Comparison of ENCODE assay signal across 10 mouse cellular contexts in the genomic region with DNA sequence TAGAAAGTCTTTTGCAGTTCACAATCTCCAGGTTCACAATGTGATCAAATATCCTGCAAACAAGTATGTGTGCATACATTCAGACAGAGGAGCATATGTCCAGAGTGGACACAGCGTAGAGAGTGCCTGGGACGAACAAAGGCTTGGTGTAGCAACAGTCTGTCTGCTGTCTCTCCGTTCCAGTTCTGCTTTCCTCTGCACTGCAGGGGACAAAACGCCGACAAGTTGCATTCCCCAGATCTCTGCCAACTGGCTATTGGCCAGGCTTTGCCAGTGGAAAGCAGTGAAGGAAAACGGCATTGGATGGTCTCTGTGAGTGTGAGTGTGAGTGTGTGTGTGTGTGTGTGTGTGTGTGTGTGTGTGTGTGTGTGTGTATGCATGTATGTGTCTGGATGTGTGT. TPM values are rescaled to one million over a fixed set of nuclear protein-coding genes. Genes with fewer than 3 reads are reported as not detected.
A peak's percentile ranks its signal among the peaks of the same experiment; 100 is the strongest.
DNase-seq lines count a peak whose midpoint lies in the region; ATAC-seq lines count a peak whose summit lies in the region.
"Had no signal": no experiment of that assay in that cellular context is flagged by ENCODE, and none has a peak within 500 bp of the region (broad histone marks: within the 10 kb centered on the region; RNA-seq: fewer than 3 reads in every experiment).

No protein-coding gene starts in this region.

- WGBS in heart, embryonic 12.5 days = 46% methylated on average over 6 of the region's 6 CpGs
- WGBS in heart, embryonic 10.5 days = 63% methylated on average over 6 of the region's 6 CpGs
- WGBS in midbrain, embryonic 14.5 days = 70% methylated on average over 6 of the region's 6 CpGs
- WGBS in midbrain, embryonic 15.5 days = 56% methylated on average over 6 of the region's 6 CpGs
- 19% methylated on average over 6 of the region's 6 CpGs for WGBS in heart, embryonic 16.5 days

- no peak for ATAC-seq in heart, embryonic 12.5 days (ENCODE audit: insufficient number of reproducible peaks, low FRiP score)
- peak; percentile 43; the same call in 1 of the 2 replicates for ATAC-seq in midbrain, embryonic 14.5 days (ENCODE audit: low FRiP score, low TSS enrichment)
- ATAC-seq in midbrain, embryonic 15.5 days (replicated peaks) = no peak
- no peak for ATAC-seq in heart, embryonic 16.5 days (replicated peaks; ENCODE audit: extremely low read depth, insufficient read depth, low FRiP score)

- peaks cover 11% of the 10 kb centered on the region for H3K4me1 ChIP-seq in heart, embryonic 12.5 days (replicated peaks)
- H3K4me1 ChIP-seq in heart, embryonic 10.5 days = no peaks in the 10 kb centered on the region
- no peaks in the 10 kb centered on the region for H3K4me1 ChIP-seq in midbrain, embryonic 14.5 days (ENCODE audit: control insufficient read depth, insufficient read depth, low read length)
- H3K4me1 ChIP-seq in midbrain, embryonic 15.5 days = no peaks in the 10 kb centered on the region
- peaks cover 15% of the 10 kb centered on the region for H3K4me1 ChIP-seq in heart, embryonic 16.5 days (ENCODE audit: control insufficient read depth, insufficient read depth, low read length)
- H3K4me1 ChIP-seq: midbrain, embryonic 12.5 days had no signal

- H3K4me2 ChIP-seq in heart, embryonic 12.5 days = peak overlapping the region; percentile 26; the same call in 1 of the 2 replicates
- no peak overlapping the region for H3K4me2 ChIP-seq in midbrain, embryonic 14.5 days (ENCODE audit: low read length)
- H3K4me2 ChIP-seq in midbrain, embryonic 15.5 days = no peak overlapping the region
- H3K4me2 ChIP-seq in heart, embryonic 16.5 days (ENCODE audit: low read depth, low read length) = peak overlapping the region; percentile 36
- H3K4me2 ChIP-seq: midbrain, embryonic 12.5 days had no signal

- no peak for DNase-seq in heart, embryonic 10.5 days (ENCODE audit: low spot score)
- peak; percentile 33 for DNase-seq in midbrain, embryonic 14.5 days
- DNase-seq in lung, postnatal 4 days = peak; percentile 43 to 52
- DNase-seq in thymus, postnatal 0 days (ENCODE audit: low spot score) = no peak
- no peak for DNase-seq in ovary, adult 18-20 months (ENCODE audit: low spot score)
- DNase-seq: cerebellum, adult 9-11 months had no signal

- H3K9me3 ChIP-seq in heart, embryonic 12.5 days (replicated peaks) = no peaks in the 10 kb centered on the region
- H3K9me3 ChIP-seq in heart, embryonic 10.5 days = no peaks in the 10 kb centered on the region
- no peaks in the 10 kb centered on the region for H3K9me3 ChIP-seq in midbrain, embryonic 14.5 days (ENCODE audit: control insufficient read depth, low read length)
- no peaks in the 10 kb centered on the region for H3K9me3 ChIP-seq in midbrain, embryonic 15.5 days
- H3K9me3 ChIP-seq in heart, embryonic 16.5 days (replicated peaks; ENCODE audit: control insufficient read depth, low read length) = no peaks in the 10 kb centered on the region
- H3K9me3 ChIP-seq: midbrain, embryonic 12.5 days had no signal

- no peak overlapping the region for H3K4me3 ChIP-seq in heart, embryonic 12.5 days
- no peak overlapping the region for H3K4me3 ChIP-seq in heart, embryonic 10.5 days
- H3K4me3 ChIP-seq in midbrain, embryonic 14.5 days (replicated peaks; ENCODE audit: low read depth, low read length) = no peak overlapping the region
- no peak overlapping the region for H3K4me3 ChIP-seq in midbrain, embryonic 15.5 days
- H3K4me3 ChIP-seq in heart, embryonic 16.5 days (ENCODE audit: low read length) = no peak overlapping the region
- H3K4me3 ChIP-seq: midbrain, embryonic 12.5 days had no signal

- no peaks in the 10 kb centered on the region for H3K36me3 ChIP-seq in heart, embryonic 12.5 days
- no peaks in the 10 kb centered on the region for H3K36me3 ChIP-seq in heart, embryonic 10.5 days
- H3K36me3 ChIP-seq in midbrain, embryonic 14.5 days (ENCODE audit: control insufficient read depth, insufficient read depth, low read length) = no peaks in the 10 kb centered on the region
- no peaks in the 10 kb centered on the region for H3K36me3 ChIP-seq in midbrain, embryonic 15.5 days (replicated peaks)
- H3K36me3 ChIP-seq in heart, embryonic 16.5 days (ENCODE audit: control insufficient read depth, insufficient read depth) = no peaks in the 10 kb centered on the region
- H3K36me3 ChIP-seq: midbrain, embryonic 12.5 days had no signal

- no peak overlapping the region for H3K27ac ChIP-seq in heart, embryonic 12.5 days (ENCODE audit: poor library complexity, severe bottlenecking)
- no peak overlapping the region for H3K27ac ChIP-seq in heart, embryonic 10.5 days
- H3K27ac ChIP-seq in midbrain, embryonic 14.5 days (replicated peaks; ENCODE audit: low read depth, low read length) = no peak overlapping the region
- H3K27ac ChIP-seq in midbrain, embryonic 15.5 days = no peak overlapping the region
- H3K27ac ChIP-seq in heart, embryonic 16.5 days (ENCODE audit: low read length) = peak overlapping the region; percentile 11; the same call in 1 of the 2 replicates
- H3K27ac ChIP-seq: midbrain, embryonic 12.5 days had no signal

- H3K9ac ChIP-seq in heart, embryonic 12.5 days = no peak overlapping the region
- H3K9ac ChIP-seq in midbrain, embryonic 14.5 days (replicated peaks; ENCODE audit: low read length) = no peak overlapping the region
- H3K9ac ChIP-seq in midbrain, embryonic 15.5 days = no peak overlapping the region
- H3K9ac ChIP-seq in heart, embryonic 16.5 days (ENCODE audit: low read length) = peak overlapping the region; percentile 34; the same call in 1 of the 2 replicates
- H3K9ac ChIP-seq: midbrain, embryonic 12.5 days had no signal

- no peaks in the 10 kb centered on the region for H3K27me3 ChIP-seq in heart, embryonic 12.5 days (replicated peaks)
- no peaks in the 10 kb centered on the region for H3K27me3 ChIP-seq in heart, embryonic 10.5 days (ENCODE audit: insufficient read depth, poor library complexity, severe bottlenecking)
- no peaks in the 10 kb centered on the region for H3K27me3 ChIP-seq in midbrain, embryonic 14.5 days (ENCODE audit: control insufficient read depth, insufficient read depth, low read length)
- no peaks in the 10 kb centered on the region for H3K27me3 ChIP-seq in midbrain, embryonic 15.5 days (replicated peaks)
- H3K27me3 ChIP-seq in heart, embryonic 16.5 days (ENCODE audit: control insufficient read depth, insufficient read depth, low read length) = no peaks in the 10 kb centered on the region
- H3K27me3 ChIP-seq: midbrain, embryonic 12.5 days had no signal

RNA-seq across cellular contexts. Expression of gene Gdi2, which starts 14.4 kb away (rescaled TPM):
- polyA plus RNA-seq in heart, embryonic 12.5 days (2016; fragmentation: Nextera tagmentation; extraction: Ambion mirVana) = 333 and 345 TPM in 2 replicates
- polyA plus RNA-seq in heart, embryonic 10.5 days (2016; fragmentation: Nextera tagmentation; extraction: Ambion mirVana) = 344 and 362 TPM in 2 replicates
- polyA plus RNA-seq in midbrain, embryonic 14.5 days (2014; fragmentation: Nextera tagmentation; extraction: Ambion mirVana) = 416 and 508 TPM in 2 replicates
- 386 and 388 TPM in 2 replicates for polyA plus RNA-seq in midbrain, embryonic 15.5 days (2015; fragmentation: Nextera tagmentation; extraction: Ambion mirVana)
- polyA plus RNA-seq in heart, embryonic 16.5 days (2015; fragmentation: Nextera tagmentation; extraction: Ambion mirVana) = 325 and 342 TPM in 2 replicates
- polyA plus RNA-seq in thymus, postnatal 0 days (2015; fragmentation: Nextera tagmentation; extraction: Ambion mirVana) = 449 and 459 TPM in 2 replicates

Comparison
In these comparisons a context has a peak if more than half of its experiments do, and no peak if none do; other contexts are left out.
1. H3K4me2 ChIP-seq: peak in heart, embryonic 12.5 days (single experiment) and heart, embryonic 16.5 days (single experiment); none in midbrain, embryonic 14.5 days (single experiment) and midbrain, embryonic 15.5 days (single experiment).
2. DNase-seq: peak in midbrain, embryonic 14.5 days (single experiment) and lung, postnatal 4 days (2 of 2); none in heart, embryonic 10.5 days (single experiment), thymus, postnatal 0 days (single experiment) and ovary, adult 18-20 months (single experiment).